Mouse (Mus musculus) cerebellum, adult (tissue): ENCODE results near the gene Nav3.

Experiments
- ATAC-seq: cut with Nextera tagmentation; 2 replicates; pipeline ENCODE4 v1.9.2; 2017; ENCODE audit warnings: mild to moderate bottlenecking, moderate library complexity, mixed read lengths; ENCODE audit not compliant: insufficient number of reproducible peaks, low FRiP score, low TSS enrichment

Nav3 gene

GRCm38 (mm10) chr10:109866063-109866462 lies 589.9 kb downstream of the Nav3 start:
- ATAC-seq, result no peak

- ATAC-seq, result no peak
Observed at GRCm38 (mm10) chr10:109865391-109865790, 590.6 kb downstream of the Nav3 start.

GRCm38 (mm10) chr10:109864708-109865107 lies 591.3 kb downstream of the Nav3 start:
- ATAC-seq, result peak; percentile 71; the same call in 1 of the 2 replicates

- 0 out of 2 replicates have a peak, but pooled peaks have one; percentile 55 for ATAC-seq
Observed at GRCm38 (mm10) chr10:109861275-109861674, 594.7 kb downstream of the Nav3 start.

DNA sequence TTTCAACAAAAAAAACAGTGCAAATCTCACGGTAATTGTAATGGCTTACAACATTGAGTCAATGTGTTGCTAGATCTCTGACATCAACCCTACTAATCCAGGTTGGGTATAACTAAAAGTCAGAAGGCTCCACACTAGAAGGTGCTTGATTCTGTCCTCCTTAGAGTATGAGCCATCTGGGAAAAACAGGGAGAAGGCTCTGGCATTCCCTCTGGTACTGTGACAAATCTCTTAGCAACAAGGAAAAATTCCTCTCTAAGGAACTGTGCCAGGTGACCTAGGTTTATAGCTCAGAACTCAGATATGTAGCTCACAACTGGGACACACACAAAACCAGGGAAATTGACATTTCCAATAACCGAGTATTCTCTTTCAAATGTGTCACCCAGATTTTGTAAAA lies 597.4 kb downstream of the Nav3 start:
- no peak for ATAC-seq

DNA sequence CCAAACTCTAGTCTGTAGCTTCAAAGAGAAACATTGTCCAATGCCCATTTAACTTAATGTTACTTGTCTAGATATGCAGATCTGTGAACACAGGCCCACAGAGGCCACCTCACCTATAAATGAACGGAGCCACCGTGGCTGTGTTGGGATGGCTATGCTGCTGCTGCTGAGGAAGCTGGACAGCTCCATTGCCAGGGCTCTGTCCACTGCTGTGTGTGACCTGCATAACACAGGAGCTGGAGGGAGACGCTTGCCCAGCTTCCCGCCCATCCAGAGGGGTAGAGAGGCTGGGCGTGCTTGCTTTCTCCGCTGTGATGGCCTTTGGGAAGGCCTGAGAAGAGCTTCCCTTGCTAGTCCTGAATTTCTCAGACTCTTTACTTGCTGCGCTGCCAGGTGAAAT lies 603.6 kb downstream of the Nav3 start:
- ATAC-seq, result no peak

- no peak for ATAC-seq
Observed at GRCm38 (mm10) chr10:109847631-109848030, 608.4 kb downstream of the Nav3 start.

DNA sequence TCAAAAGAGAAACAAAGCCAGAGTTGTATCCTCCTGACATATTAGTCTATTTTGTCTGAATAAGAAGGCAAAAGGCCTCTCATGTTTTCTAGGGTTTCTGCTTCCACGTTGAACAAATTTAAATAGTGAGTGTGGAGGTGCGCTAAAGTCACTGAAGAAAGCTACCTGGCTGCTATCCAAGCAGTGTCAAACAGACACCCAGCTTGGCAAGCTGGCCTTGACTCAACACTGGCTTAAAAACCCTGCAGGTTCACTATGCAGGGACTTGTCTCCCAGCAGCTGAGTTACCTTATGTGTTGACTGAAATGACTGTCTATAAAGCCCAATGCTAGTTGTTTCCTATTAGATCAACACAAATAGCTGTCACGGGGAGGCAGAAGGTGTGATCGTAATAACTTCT lies 612.3 kb downstream of the Nav3 start:
- no peak for ATAC-seq

DNA sequence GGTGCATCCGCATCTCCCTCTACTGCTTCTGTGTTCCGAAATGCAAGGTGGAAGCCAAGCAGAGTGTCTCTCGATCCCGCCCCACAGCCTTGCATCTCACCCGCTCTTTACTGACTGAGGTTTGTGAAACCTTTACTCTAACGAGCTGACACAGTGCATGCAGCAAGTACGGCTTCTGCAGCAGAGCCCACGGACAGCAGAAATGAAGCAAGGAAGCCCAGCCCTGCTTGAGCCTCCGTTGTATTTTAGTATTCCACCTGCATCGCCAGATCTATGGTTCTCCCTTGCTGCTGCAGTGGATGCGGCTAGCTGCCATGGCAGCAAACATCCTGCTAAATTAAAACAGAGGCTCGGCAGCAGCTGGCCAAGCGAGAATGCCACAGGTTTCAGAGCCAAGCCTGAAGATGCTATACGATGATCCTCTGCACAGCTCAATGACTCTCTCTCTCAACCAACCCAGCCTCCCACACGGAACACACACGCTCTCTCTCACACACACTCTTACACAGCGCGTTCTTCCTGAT lies 623.2 kb downstream of the Nav3 start:
- ATAC-seq, result peak; percentile 77

- no peak for ATAC-seq
Observed at GRCm38 (mm10) chr10:109806782-109807493, 649.1 kb downstream of the Nav3 start.

GRCm38 (mm10) chr10:109803441-109803840 lies 652.6 kb downstream of the Nav3 start:
- no peak for ATAC-seq

DNA sequence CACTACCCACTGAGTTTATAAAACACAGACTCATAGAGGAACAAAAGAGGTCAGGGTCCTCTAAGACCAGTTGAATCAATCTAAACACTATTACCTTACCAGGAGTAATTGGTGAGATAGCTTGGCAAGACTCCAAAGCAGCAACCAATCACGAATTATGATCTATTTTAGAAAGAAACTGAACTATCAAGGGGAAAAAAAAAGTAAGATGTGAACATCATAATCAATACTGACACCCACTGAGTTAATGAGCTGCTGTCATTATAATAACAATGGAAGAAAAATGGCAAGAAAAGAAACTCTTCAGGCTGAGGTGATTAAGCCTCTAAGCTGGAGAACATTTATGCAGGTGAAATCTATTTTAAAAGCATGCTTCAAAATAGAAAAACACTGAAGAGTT lies 653.8 kb downstream of the Nav3 start:
- ATAC-seq, result no peak

DNA sequence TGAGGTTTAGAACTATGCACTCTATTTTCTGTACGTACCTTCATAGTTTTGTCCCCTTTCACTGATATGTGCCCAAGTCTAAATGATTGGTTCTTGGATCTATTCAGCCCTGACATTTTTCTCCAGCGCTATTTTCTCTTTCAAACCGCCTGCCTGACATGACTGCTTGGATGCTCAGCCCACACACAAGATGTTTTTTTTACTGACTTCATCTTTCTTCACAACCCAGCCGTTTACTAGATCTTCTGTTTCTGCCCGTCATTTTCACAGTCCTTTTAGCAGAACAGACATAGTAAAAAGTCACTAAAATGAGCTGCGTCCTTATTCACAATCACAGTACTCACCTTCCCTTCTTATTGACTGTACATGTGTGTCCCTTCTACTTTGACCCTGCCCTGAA lies 656.8 kb downstream of the Nav3 start:
- no peak for ATAC-seq

- ATAC-seq, result no peak
Observed at GRCm38 (mm10) chr10:109796981-109797380, 659.0 kb downstream of the Nav3 start.

GRCm38 (mm10) chr10:109793491-109793890 lies 662.5 kb downstream of the Nav3 start:
- no peak for ATAC-seq

GRCm38 (mm10) chr10:109788728-109789127 lies 667.3 kb downstream of the Nav3 start:
- ATAC-seq, result no peak

DNA sequence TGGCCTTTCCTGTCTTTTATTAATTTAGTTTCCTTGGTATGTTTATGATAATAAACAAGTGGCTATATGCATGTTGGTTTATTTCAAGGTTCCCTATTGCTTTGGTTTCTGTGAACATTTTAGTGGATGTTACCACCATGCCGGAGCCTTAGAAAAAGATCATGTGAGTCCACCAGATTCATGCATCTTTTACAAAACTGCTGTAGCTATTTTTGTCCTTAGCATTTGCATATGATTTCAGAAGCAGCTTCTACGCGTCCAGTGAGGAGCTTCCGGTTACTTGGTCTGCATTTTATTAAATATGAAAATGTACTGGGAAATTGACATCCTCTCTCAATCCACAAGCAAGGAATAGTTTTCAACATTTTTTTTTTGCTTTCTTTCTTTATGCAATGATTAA lies 676.9 kb downstream of the Nav3 start:
- ATAC-seq, result no peak

DNA sequence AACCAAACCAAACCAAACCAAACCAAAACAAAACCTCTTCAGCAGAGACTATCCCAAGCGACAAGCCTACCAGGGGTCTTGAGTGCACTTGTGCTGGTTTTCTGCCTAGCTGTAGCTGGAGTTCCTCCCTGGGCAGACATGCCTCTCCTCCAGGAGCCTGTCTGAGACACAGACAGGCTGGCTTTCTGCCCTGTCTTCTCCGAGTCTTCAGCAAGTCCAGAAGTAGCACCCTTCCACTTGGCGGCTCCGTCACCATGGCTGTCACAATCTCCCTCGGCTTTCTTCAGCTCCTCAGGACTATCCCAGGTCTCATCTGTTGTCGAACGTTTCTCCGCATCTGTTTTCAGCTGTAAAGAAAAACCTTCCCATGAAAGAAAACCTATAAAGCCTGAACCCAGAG lies 686.9 kb downstream of the Nav3 start:
- no peak for ATAC-seq

DNA sequence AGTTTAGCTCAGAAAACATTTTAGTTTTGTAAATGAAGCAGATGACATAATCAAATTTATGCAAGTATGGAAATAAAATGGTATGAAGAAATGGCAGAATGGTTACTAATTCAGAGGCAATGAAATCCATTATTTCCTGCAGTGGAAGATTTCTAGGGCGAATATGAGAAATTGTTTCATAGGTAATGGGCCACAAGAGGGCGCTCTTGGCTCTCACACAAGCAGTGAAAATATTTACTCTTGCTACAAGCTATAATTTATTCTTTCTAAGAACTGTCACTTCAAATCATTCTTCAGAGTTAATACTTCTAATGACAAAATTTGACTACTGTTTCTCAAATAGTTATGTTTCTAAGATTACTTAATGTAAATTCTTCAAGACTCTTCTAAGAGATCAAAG lies 690.4 kb downstream of the Nav3 start:
- no peak for ATAC-seq

DNA sequence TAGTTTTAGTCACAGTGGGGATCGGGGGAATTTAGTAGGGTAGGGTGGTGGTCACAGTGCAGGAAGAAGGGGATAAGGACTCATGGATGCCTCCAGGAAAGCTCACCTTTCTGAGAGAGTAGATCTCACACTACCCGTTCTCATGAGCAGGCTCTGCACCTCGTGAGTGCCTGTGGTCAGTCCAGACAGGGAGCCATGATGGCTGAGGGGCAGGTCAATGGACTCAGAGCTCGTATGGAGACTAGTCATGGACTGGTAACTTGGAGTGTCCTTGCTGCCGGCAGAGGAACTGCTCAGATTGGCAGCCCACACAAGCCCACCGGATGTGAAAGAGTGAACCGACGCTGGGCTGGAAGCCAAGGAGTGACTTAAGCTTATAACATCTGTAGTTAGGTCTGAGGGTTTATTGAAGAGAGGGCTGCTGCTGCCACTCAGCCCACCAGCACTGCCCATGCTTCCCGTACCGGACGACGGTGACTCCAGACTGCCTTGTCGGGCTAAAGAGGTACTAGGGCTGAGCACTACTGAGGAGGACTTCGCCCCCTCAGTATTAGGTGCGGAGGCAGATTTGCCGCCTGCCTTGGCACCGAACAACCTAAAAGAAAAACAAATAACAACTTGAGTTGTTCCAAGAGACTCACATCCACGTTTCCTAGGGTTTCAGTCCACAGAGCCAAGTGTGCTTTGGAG lies 691.4 kb downstream of the Nav3 start:
- peak; percentile 15; the same call in 1 of the 2 replicates for ATAC-seq

- ATAC-seq, result peak; percentile 89
Observed at GRCm38 (mm10) chr10:109758921-109759600, 696.9 kb downstream of the Nav3 start.
